Mouse (Mus musculus) liver, embryonic 14.5 days (tissue): Measurements from ENCODE around the gene Ckap4.

ENCODE experiments used
- CTCF ChIP-seq: IDR thresholded peaks from 2 replicates; pipeline ENCODE4 v1.5.1; 2016; ENCODE audit warnings: antibody characterized with exemption, low read depth, control low read depth
- EP300 ChIP-seq: IDR thresholded peaks from 2 replicates; pipeline ENCODE4 v1.6.1; 2016; ENCODE audit warnings: antibody characterized with exemption, low read depth

DNA sequence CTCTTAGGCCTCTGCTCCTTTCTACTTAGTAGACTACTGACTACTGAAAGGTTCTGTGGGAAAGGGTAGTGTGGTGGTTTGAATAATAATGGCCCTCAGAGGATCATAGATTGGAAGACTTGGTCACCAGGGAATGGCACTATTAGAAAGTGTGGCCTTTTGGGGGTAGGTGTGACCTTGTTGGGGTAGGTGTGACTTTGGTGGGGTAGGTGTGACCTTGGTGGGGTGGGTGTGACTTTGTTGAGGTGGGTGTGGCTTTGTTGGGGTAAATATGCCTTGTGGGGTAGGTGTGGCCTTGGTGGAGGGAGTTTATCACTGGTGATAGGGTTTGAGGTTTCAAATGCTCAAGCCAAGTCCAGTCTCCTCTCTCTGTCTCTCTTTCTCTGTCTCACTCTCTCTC lies 21.1 kb downstream of the Ckap4 start:
- TF ChIP-seq CTCF (no peak), EP300 (no peak)
